Mouse (Mus musculus) urinary bladder, postnatal 25 days (tissue): ENCODE data around the gene Pik3r5.

Experiments
- DNase-seq: peaks from one replicate; pipeline ENCODE4 v3.0.0; 2022; ENCODE audit warnings: low spot score

The Pik3r5 gene

DNA sequence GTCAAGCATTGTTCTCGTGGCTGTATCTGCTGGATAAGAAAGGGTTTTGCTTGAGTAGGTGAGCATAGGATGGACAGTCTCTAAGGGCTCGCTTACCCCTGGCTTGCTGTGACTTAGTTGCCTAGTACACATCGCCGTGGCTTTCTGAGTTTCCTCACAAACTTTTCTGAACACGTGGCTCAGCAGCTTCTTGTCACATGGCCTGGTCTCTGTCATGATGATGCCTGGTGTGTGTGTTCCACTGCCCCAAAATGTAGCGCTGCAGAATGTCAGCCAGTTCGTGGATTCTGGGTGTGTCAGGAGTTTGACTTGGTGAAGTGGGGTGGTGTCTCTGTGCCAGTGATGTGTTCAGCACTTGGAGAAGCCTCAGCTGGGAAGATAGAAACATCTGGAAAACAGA, 16.4 kb downstream of the Pik3r5 start:
- DNase-seq, result no peak

DNA sequence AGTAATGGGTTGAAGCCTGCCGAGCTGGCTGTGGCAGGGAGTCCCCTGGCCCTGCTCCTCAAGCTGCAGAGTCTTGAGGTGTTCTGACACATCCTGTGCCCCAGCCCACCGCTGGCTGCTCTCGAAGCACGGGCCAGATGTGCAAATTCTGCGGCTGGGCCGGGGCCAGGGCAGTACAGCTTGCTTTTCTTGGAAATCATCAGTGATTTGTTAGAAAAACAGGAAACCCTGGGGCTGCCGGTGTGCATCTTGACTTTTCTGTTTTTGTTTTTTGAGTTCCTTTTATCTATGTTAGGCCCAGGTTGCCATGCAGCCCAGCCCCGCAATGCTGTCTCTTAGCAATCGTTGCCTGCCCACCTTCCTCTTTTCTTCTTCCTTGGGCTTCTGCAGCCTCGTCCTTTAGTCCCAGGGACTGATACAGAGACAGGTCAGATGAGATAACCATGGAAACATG, 19.4 kb downstream of the Pik3r5 start:
- no peak for DNase-seq

DNA sequence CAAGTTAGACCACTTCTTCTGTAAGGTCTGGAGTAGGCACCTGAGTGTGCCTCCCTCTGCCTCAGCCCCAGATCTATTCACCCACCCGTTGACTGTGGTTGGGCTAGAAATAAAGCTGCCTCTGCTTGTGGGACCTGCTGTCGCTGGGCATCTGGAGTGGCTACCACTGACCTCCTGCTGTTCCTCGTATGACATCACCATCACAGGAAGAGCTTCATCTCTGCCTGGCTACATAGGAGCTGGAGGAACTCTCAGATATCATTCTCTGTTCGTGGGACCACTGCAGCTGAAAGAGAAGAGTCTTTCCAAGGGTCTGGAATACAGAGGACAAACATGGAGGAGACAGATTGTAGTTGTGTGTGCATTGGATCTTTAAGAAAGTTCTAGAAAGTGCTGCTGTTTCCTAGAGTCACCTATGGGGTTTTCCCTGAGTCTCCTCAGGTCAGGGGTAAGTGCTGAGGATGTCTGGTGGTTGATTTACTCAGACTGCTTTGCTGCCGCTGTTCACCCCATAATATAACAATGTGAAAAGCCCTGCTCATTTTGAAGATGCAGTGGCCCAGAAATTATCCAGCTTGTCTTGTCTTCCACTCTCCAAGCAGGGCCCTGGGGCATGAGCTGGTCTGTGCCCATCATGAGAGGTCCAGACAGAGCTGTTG, 20.0 kb downstream of the Pik3r5 start:
- DNase-seq, result no peak

DNA sequence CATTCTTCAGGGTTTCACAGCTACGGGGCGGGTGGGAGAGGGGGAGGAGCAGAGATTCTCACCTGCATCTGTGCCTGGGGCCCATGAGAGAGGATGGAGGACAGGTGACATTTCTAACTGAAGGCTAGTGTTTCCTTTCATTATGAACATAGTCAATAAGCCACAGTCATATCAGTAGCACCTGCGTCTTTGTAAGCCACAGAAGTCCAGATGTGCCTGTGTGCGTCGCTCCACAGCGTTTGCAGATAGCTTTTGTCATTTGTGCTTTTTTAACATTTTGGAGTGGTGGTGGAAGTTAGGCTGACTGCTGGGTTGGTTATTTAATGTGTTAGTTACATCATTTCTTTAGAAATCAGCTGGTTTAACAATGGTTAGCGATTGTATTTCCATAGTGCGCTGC, 20.8 kb downstream of the Pik3r5 start:
- DNase-seq, result no peak

DNA sequence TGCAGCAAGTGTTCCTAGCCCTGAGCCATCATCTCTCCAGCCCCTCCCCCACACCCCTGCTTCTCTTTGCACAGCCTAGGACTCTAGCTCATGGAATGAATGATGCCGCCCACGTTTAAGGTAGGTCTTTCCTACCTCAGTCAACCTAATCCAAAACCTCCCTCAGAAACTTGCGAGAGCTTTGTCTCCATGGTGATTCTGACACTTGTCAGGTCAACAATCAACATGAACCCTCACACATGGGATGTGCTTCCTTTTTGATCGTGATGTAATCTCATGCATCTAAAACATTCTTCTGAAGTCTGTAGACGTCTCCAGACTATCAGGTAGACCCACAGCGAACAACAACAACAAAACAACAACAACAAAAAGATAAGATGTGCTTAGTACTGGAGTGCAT, 21.4 kb downstream of the Pik3r5 start:
- DNase-seq, result no peak

DNA sequence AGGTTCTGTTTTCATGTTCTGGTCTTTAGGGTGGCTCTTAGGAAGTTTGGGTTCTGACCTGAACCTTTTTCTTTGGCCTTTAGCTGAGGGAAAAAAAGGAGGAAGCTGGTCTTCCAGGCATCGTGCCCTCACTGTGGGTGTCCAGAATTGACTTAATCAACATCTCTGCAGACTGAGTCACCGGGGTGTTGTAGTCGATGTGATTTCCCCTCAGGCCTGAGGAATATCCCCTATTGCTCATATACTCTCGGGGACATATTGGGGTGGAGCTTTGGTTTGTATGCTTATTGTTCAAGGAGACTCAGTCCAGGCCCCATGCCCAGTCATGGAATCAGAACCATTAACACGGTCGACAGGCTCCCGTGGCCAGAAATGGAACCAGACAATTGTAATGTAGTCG, 26.2 kb downstream of the Pik3r5 start:
- DNase-seq, result no peak

DNA sequence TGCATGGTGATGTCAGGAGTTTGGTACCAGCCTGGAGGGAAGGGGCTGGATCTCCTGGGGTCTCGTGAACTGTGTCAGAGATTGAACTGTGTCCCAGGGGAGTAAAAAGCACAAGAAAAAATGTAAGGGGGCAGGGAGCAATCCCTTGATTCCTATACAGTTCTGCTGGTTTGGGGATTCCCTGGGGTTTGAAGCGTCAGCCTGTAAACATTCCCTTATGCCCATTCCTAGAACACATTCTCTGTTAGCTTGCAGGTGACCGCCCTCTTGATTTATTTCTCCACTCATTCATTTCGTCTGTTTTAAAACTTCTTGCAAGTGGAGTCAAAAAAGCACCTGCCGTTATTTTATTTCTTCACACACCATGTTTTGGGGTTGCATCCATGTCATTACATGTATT, 27.1 kb downstream of the Pik3r5 start:
- no peak for DNase-seq

DNA sequence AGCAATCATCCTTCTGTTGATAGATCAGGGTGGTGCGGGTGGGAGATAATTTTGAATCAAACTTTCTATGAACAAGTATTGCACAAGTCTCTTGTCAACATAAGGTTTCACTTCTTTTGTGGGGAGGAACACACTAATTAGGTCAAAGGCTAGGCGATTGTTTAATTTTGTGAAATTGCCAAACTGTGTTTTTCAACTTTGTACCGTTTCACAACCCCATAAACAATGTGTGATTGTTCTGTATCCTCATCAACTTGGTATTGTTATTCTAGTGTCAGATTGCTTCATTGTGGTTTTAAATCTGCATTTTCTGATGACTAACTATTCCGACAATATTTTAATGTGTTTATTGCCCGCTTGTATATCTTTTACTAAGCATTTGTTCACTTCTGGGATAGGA, 27.6 kb downstream of the Pik3r5 start:
- DNase-seq, result no peak

DNA sequence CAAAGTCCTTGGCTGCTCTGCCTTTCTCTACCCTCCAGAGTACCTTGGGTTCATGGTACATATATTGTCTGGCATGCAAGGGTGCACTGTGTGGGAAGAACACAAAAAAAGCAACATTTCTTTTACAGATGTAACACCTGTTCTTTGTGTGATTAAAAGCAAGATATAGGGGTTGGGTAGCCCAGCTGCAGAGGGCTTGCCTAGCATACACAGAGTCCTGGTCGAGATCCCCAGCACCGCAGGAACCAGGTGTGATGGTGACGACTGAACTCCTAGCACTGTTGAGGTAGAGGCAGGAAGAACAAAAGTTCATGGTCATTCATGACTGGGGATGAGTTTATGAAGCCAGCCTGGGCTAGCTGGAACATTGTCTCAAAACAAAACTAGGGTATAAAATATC, 30.8 kb downstream of the Pik3r5 start:
- DNase-seq, result no peak

DNA sequence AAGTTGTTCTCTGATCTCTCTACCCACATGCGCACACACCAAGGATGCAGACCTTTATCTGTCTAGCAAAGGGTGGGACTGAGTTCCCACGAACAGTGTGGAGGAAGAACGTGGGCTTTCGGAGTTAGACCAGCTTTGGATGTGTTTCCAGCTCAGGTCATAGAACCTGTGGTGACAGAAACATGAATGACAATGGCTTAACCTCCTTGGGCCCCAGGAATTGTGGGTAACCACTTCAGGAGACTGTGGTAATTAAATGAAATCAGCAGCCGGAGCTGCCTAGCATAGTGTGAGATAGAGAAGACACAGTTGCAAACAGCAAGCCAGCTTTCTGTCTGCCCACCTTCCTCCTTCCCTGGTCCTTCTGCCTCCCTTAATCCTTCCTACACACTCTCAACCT, 32.3 kb downstream of the Pik3r5 start:
- DNase-seq, result no peak

DNA sequence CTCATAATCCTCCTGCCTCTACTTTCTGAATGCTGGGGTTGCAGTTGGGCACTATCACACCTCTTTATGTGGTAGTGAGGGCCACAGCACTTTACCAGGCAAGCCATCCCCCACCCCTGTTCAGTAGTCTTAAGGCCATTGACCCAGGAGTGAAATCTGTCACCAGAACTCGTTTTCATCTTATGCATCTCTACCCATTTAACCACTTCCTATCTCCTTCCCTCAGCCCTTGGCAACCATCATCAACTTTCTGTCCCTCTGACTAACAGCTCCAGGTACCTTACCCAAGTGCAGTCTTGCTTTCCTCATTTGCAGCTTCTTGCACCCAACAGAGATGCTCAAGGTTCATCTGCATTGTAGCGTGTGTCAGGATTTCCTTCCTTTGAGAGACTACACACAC, 33.2 kb downstream of the Pik3r5 start:
- no peak for DNase-seq

DNA sequence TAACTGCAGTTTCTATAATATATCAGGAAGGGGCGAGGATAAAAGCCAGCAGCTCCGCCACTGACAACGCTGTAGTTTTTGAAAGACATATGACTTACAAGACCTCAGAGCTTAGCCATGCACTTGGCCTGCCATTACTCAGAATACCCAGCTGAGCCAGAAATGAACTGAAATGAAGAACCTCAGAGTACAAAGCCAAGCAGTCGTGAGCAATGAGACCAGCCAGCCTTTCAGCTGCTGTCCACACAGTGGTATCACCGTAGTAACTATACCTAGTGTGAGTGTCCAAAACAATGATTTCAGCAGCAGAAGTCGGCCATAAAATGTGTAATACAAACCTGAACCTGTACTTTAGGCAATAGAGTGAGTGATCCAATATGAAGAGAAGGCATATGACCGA, 35.5 kb downstream of the Pik3r5 start:
- DNase-seq, result no peak

DNA sequence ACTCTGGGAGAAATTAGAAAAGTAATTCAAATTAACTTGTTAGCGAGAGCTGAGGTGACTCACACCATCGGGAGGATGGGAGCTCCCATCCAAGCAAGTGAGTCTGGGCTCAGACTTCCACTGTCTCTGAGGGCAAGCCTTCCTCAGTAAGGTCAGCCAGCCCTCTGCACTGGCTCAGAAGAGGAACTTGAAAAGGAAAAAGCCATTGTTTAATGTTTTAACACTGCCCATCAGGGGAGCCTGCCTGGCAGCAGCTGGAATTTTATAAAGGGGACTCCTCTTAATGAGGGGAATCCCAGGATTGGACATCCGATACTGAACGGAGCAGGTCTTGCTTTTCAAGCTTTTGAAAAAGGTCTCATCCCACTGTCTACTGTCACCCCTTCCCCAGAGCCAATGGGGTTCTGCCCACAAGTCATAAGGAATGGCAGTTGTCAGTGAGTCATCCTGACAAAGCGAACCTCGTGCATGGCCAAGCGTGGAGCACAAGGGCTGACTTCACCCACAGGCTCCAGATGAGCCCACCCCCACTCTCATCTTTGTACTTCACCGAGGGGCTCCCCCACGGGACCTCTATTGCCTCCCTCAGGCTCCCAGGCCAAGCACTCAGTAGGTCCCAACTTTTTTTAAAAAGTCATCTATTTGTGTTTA, 36.2 kb downstream of the Pik3r5 start:
- DNase-seq, result no peak

DNA sequence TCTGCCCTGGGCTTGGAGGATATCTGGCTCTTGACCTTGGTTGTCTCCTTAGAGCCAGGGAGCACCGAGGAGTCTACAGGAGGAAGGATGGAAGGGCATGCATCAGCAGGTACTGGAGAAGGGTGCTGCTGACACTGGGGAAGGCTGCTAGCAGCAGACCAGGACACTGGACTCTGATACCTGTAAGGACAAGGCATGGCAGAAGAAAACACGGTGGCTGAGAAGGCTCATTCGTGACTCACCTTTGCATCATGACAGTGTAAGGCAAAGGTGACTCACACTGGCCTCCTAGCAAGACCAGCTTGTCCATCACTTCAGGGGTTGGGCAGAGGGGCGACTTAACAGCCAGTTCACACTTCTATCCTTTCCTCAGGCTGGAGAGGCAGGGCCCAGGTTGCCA, 37.0 kb downstream of the Pik3r5 start:
- DNase-seq, result no peak

DNA sequence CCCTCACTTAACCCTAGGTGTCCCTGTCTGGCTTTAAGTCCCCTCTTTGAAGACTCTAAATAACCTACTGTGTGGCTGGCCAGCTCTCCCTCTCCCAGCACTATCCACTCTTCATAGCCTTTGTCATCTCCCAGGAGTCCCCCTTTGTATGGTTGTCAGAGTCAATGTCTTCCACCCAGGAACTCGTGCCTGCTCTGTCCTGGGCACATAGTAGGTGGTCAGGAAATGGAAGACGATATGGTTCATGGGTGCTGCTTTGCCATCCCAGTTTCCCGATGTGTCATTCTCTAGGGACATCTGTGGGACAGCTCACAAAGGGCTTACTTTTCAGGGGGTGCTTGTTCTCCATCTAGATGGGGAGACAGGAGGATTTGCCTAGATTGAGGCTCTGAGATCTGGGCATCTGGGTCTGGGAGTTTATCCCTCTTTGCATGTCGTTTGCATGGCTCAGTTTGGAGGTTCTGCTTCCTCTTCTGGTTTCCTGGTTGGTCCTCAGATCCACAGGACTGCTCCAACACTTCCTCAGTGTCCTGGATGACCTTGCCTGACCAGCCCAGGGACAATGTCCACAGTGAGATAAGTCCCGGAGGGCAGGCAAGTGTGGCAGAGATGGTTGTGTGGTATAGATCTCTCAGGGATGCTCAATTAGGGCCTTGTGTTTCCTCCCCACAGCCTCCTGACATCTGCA, 40.4 kb downstream of the Pik3r5 start:
- DNase-seq, result no peak

DNA sequence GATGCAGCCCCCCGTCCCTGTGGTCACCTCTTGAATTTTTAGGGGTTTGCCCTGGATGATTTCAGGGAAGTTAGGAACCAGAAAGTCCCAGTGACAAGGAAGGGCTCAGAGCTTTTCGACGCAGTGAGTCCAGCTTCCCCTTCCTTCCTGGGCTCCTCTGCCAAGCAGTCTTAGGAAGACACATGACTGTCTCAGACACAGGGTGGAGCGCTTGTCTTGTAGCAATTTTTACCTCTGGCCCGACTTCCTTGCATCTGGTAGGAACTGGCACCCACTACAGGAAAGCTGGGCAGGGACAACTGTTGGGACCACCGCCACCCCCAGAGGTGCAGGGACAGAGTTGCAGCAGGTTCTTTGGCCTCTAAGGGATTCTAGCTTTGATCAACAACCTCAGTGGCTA, 42.7 kb downstream of the Pik3r5 start:
- DNase-seq, result no peak

DNA sequence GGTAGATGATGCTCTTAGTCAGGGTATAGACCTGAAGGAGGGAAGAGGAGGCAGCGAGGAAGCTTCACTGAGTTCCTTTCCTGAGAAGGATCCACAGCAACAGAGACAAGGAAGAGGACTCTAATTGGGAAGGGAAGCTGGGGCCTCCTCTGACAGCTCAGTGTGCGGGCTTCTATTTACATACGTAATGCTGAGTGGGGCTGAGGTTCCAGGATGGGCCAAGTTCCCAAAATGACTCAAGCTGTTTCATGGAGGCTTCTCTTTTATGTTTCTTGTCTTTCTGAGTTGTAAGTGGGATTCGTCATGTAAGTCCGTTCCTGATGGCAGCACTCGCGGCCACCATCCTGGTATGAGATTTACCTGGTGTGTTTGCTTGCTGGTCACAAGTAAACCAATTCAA, 43.8 kb downstream of the Pik3r5 start:
- no peak for DNase-seq

DNA sequence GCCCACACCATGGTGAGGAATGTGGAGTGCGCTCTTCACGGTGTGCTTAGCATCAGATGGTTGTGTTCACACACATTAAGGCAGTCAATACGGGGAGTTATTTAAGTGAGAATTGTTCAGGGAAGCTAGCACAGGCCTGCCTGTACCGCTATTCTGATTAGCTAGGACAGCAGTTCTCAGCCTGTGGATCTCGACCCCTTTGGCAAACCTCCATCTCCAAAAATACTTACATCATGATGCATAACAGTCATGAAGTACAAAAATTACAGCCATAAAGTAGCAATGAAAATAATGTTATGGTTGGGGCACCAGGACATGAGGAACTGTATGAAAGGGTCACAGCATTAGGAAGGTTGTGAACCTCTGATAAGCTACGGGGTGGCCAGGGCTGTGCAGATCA, 45.7 kb downstream of the Pik3r5 start:
- no peak for DNase-seq

DNA sequence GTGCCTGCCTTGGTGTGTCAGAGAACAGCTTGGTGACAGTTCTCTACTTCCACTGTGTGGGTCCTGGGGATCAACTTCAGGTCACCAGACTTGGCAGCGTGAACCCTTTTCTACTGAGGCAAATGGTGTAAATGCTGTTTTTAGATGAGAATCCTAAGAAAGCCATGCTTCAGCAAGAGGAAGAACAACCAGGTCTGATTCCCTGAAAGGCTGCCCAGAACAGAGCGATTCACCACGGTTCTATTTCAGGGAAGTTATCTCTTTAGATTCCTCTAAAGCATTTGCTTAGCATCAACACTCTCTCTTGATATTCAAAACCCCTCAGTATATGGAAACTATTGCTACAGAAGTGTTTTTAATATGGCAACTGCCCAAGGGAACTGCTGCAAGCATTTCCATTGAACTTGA, 46.7 kb downstream of the Pik3r5 start:
- no peak for DNase-seq

DNA sequence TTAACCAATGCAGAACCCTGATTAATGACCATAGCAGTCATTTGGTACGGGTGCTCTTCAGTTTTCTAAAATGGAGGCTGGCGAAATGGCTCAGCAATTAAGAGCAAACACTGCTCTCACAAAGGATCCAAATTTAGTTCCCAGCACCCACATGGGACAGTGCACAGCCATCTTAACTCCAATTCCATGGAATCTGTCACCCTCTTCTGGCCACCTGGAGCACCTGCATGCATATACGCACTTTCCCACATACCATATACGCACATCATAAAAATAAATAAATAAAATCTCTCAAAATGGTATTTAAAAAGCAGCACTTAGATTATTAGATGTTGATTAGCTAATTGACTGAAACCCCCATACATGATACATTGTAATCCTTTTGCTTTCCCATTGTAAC, 48.7 kb downstream of the Pik3r5 start:
- no peak for DNase-seq

DNA sequence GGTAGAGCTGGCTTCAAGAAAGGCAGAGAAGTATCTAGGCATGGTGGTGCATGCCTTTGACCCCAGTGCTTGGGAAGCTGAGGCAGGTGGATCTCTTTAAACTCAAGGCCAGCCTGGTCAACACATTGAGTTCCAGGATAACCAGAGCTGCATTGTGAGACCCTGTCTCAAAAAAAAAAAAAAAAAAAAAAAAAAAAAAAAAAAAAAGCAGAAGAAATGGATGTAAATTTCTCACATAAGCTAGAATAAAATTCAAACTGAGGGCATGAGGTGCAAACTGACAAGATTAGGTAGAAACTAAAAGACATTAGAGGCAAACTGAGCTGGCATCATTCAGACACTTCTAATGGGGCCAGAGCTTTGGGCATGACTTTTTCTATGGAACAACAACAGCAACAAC, 50.1 kb downstream of the Pik3r5 start:
- DNase-seq, result no peak

DNA sequence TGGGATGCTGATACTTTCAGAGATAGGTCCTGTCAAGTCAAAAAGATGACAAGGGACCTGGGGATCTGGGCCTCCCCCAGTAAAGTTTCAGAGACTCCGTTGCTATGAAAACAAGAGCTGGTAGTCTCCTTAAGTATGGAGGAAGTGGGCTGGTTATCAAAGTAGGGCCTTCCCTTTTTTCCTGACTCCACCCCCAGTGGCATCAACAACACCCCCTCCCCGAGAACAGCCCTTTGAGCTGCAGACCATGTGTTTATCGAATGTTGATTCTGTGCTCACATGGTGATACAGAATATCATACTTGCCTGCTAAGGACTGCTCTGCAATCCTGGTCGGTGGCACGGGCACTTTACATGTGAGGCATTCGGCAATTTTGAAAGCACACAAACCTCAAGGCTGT, 51.3 kb downstream of the Pik3r5 start:
- DNase-seq, result no peak

DNA sequence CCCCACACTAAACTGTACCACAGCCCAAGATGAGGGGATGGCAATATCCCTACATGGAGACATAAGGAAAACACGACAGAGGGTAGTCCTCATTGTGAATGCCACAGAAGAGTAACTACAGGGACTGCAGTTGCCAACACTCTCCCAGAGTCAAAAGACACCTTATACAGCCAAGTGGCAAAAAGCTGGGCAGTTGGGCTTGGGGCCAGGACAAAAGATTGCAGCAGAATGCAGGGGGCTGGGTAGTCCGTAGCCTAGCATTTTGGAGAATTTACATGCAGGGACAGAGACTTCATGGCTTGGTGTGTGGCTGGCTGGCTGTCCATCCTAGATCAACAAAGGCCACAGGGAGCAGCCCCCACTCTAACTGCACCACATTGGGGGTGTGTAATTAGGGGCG, 52.5 kb downstream of the Pik3r5 start:
- no peak for DNase-seq
